Mouse (Mus musculus) intestine, embryonic 15.5 days (tissue): Measurements from ENCODE around the gene Ppan. TPM values are rescaled to one million over a fixed set of nuclear protein-coding genes. Genes with fewer than 3 reads are reported as not detected.
A peak's percentile ranks its signal among the peaks of the same experiment; 100 is the strongest.

Source experiments
- ATAC-seq: fragments of 200-750 bp; cut with Nextera tagmentation; 2 replicates; pipeline ENCODE4 v1.8.0; 2017; ENCODE audit warnings: moderate TSS enrichment, moderate library complexity
- H3K27ac ChIP-seq: fragments of 300-500 bp; sonication (generic); 2 replicates; pipeline ENCODE4 v1.5.1; 2015; ENCODE audit warnings: mild to moderate bottlenecking, inconsistent platforms
- H3K27me3 ChIP-seq: fragments of 300-500 bp; sonication (generic); replicated peaks from 2 replicates; pipeline ENCODE4 v1.6.1; 2015; ENCODE audit warnings: inconsistent platforms
- H3K36me3 ChIP-seq: fragments of 300-500 bp; sonication (generic); 2 replicates; pipeline ENCODE4 v1.6.1; 2015; ENCODE audit warnings: inconsistent platforms
- H3K4me1 ChIP-seq: fragments of 300-500 bp; sonication (generic); replicated peaks from 2 replicates; pipeline ENCODE4 v1.6.1; 2015; ENCODE audit warnings: inconsistent platforms
- H3K4me2 ChIP-seq: fragments of 300-500 bp; sonication (generic); replicated peaks from 2 replicates; pipeline ENCODE4 v1.6.1; 2015; ENCODE audit warnings: mild to moderate bottlenecking, inconsistent platforms
- H3K4me3 ChIP-seq: fragments of 300-500 bp; sonication (generic); replicated peaks from 2 replicates; pipeline ENCODE4 v1.5.1; 2015; ENCODE audit warnings: inconsistent platforms
- H3K9ac ChIP-seq: fragments of 300-500 bp; sonication (generic); 2 replicates; pipeline ENCODE4 v1.6.1; 2015; ENCODE audit warnings: inconsistent platforms
- H3K9me3 ChIP-seq: fragments of 300-500 bp; sonication (generic); 2 replicates; pipeline ENCODE4 v1.6.1; 2016; ENCODE audit warnings: inconsistent platforms
- WGBS: fragments of 180-500 bp; shearing (Covaris S2); methylation state at CpG from one replicate; pipeline ENCODE4 v1.1.7; 2015; 5-methylcytosine and 5-hydroxymethylcytosine counted together
- polyA plus RNA-seq: library from polyadenylated mRNA; unstranded; fragments of >200 nt; fragmentation: Nextera tagmentation; extraction: Ambion mirVana; gene quantifications from 2 replicates; pipeline ENCODE4 v1.2.1, GENCODE M21; 2015

The Ppan gene
- polyA plus RNA-seq, 1 experiment from 2014 or later, result 91.6 TPM

- no peak overlapping the region for H3K4me3 ChIP-seq
- no peak for ATAC-seq
- whole genome bisulfite sequencing, result 76% methylated on average over 12 of the region's 12 CpGs
- H3K36me3 ChIP-seq, result no peaks in the 10 kb centered on the region
- H3K4me1 ChIP-seq, result peaks cover 5% of the 10 kb centered on the region; the same call in 1 of the 2 replicates
- H3K9ac ChIP-seq, result no peak overlapping the region
- peaks cover 13% of the 10 kb centered on the region; the same call in 1 of the 2 replicates for H3K27me3 ChIP-seq
- H3K9me3 ChIP-seq, result no peaks in the 10 kb centered on the region
- no peak overlapping the region for H3K4me2 ChIP-seq
- no peak overlapping the region for H3K27ac ChIP-seq
Observed at GRCm38 (mm10) chr9:20870211-20871173, 17.5 kb upstream of the Ppan start.

- H3K4me1 ChIP-seq, result peaks cover 5% of the 10 kb centered on the region
- no peaks in the 10 kb centered on the region for H3K36me3 ChIP-seq
- no peak overlapping the region for H3K4me3 ChIP-seq
- H3K9ac ChIP-seq, result no peak overlapping the region
- peaks cover 10% of the 10 kb centered on the region; the same call in 1 of the 2 replicates for H3K27me3 ChIP-seq
- 87% methylated on average over 9 of the region's 10 CpGs for WGBS
- no peak overlapping the region for H3K27ac ChIP-seq
- H3K9me3 ChIP-seq, result no peaks in the 10 kb centered on the region
- ATAC-seq, result no peak
- no peak overlapping the region for H3K4me2 ChIP-seq
Observed at GRCm38 (mm10) chr9:20872991-20873390, 15.0 kb upstream of the Ppan start.

GRCm38 (mm10) chr9:20873521-20873920 lies 14.5 kb upstream of the Ppan start:
- Histone ChIP-seq H3K27me3 (peaks cover 7% of the 10 kb centered on the region; the same call in 1 of the 2 replicates), H3K9me3 (no peaks in the 10 kb centered on the region), H3K4me1 (peaks cover 5% of the 10 kb centered on the region), H3K4me3 (no peak overlapping the region), H3K27ac (no peak overlapping the region), H3K4me2 (no peak overlapping the region), H3K9ac (no peak overlapping the region), H3K36me3 (no peaks in the 10 kb centered on the region)
- WGBS, result 89% methylated on average over 12 of the region's 12 CpGs
- no peak for ATAC-seq

GRCm38 (mm10) chr9:20875021-20875790 lies 12.8 kb upstream of the Ppan start:
- H3K4me1 ChIP-seq, result peaks cover 7% of the 10 kb centered on the region
- H3K27ac ChIP-seq, result no peak overlapping the region
- WGBS, result 69% methylated on average over 23 of the region's 23 CpGs
- H3K27me3 ChIP-seq, result no peaks in the 10 kb centered on the region
- H3K9ac ChIP-seq, result no peak overlapping the region
- no peaks in the 10 kb centered on the region for H3K9me3 ChIP-seq
- no peaks in the 10 kb centered on the region for H3K36me3 ChIP-seq
- no peak for ATAC-seq
- H3K4me2 ChIP-seq, result no peak overlapping the region
- no peak overlapping the region for H3K4me3 ChIP-seq

- H3K27me3 ChIP-seq, result no peaks in the 10 kb centered on the region
- H3K4me1 ChIP-seq, result peaks cover 7% of the 10 kb centered on the region
- 66% methylated on average over 8 of the region's 9 CpGs for WGBS
- no peaks in the 10 kb centered on the region for H3K9me3 ChIP-seq
- H3K4me2 ChIP-seq, result no peak overlapping the region
- no peak overlapping the region for H3K27ac ChIP-seq
- ATAC-seq, result no peak
- H3K9ac ChIP-seq, result 0 out of 2 replicates have a peak overlapping the region, but pooled peaks have one; percentile 28
- H3K4me3 ChIP-seq, result no peak overlapping the region
- H3K36me3 ChIP-seq, result no peaks in the 10 kb centered on the region
Observed at GRCm38 (mm10) chr9:20876318-20877117, 11.5 kb upstream of the Ppan start.

- 38% methylated on average over 14 of the region's 14 CpGs for WGBS
- Histone ChIP-seq H3K4me3 (peak overlapping the region; percentile 44), H3K9ac (peak overlapping the region; percentile 38), H3K36me3 (no peaks in the 10 kb centered on the region), H3K4me2 (peak overlapping the region; percentile 84), H3K27ac (peak overlapping the region; percentile 44), H3K4me1 (peaks cover 7% of the 10 kb centered on the region), H3K27me3 (no peaks in the 10 kb centered on the region), H3K9me3 (no peaks in the 10 kb centered on the region)
- no peak for ATAC-seq
Observed at GRCm38 (mm10) chr9:20877118-20878040, 10.6 kb upstream of the Ppan start.

GRCm38 (mm10) chr9:20878041-20878709 lies 9.8 kb upstream of the Ppan start:
- Histone ChIP-seq H3K9ac (peak overlapping the region; percentile 74), H3K27me3 (no peaks in the 10 kb centered on the region), H3K9me3 (no peaks in the 10 kb centered on the region), H3K4me3 (peak overlapping the region; percentile 44), H3K4me2 (peak overlapping the region; percentile 84), H3K4me1 (peaks cover 7% of the 10 kb centered on the region), H3K36me3 (no peaks in the 10 kb centered on the region), H3K27ac (peak overlapping the region; percentile 94)
- WGBS, result under 1% methylated on average over 69 of the region's 69 CpGs
- ATAC-seq, result peak; percentile 97

- peak overlapping the region; percentile 44 for H3K4me3 ChIP-seq
- H3K27ac ChIP-seq, result peak overlapping the region; percentile 94
- H3K4me2 ChIP-seq, result peak overlapping the region; percentile 84
- H3K36me3 ChIP-seq, result no peaks in the 10 kb centered on the region
- H3K27me3 ChIP-seq, result no peaks in the 10 kb centered on the region
- 10% methylated on average over 10 of the region's 10 CpGs for WGBS
- H3K9me3 ChIP-seq, result no peaks in the 10 kb centered on the region
- peaks cover 7% of the 10 kb centered on the region for H3K4me1 ChIP-seq
- peak; percentile 2; the same call in 1 of the 2 replicates for ATAC-seq
- H3K9ac ChIP-seq, result peak overlapping the region; percentile 74
Observed at GRCm38 (mm10) chr9:20878710-20879065, 9.3 kb upstream of the Ppan start.

GRCm38 (mm10) chr9:20879097-20879792 lies 8.7 kb upstream of the Ppan start, which contains the start of gene Angptl6:
Gene Angptl6, minus strand, starts transcription at chr9:20879727.
- peak within 1 kb of the TSS; percentile 84 for H3K4me2 ChIP-seq
- H3K4me1 ChIP-seq, result peaks cover 7% of the 10 kb centered on the region
- H3K9me3 ChIP-seq, result no peaks in the 10 kb centered on the region
- H3K27me3 ChIP-seq, result no peaks in the 10 kb centered on the region
- peak within 1 kb of the TSS; percentile 74 for H3K9ac ChIP-seq
- WGBS, result 70% methylated on average over 13 of the region's 13 CpGs
- no peak for ATAC-seq
- H3K4me3 ChIP-seq, result peak within 1 kb of the TSS; percentile 44
- peak within 1 kb of the TSS; percentile 94 for H3K27ac ChIP-seq
- H3K36me3 ChIP-seq, result no peaks in the 10 kb centered on the region

- Histone ChIP-seq H3K9ac (no peak overlapping the region), H3K9me3 (no peaks in the 10 kb centered on the region), H3K4me1 (peaks cover 11% of the 10 kb centered on the region), H3K27me3 (no peaks in the 10 kb centered on the region), H3K4me2 (no peak overlapping the region), H3K4me3 (no peak overlapping the region), H3K36me3 (peaks cover 22% of the 10 kb centered on the region), H3K27ac (no peak overlapping the region)
- WGBS, result 96% methylated on average over 2 of the region's 2 CpGs
- no peak for ATAC-seq
Observed at GRCm38 (mm10) chr9:20886563-20886962, 1.4 kb upstream of the Ppan start.
